Comparison of ENCODE assay signal across 9 mouse cellular contexts in the genomic region with DNA sequence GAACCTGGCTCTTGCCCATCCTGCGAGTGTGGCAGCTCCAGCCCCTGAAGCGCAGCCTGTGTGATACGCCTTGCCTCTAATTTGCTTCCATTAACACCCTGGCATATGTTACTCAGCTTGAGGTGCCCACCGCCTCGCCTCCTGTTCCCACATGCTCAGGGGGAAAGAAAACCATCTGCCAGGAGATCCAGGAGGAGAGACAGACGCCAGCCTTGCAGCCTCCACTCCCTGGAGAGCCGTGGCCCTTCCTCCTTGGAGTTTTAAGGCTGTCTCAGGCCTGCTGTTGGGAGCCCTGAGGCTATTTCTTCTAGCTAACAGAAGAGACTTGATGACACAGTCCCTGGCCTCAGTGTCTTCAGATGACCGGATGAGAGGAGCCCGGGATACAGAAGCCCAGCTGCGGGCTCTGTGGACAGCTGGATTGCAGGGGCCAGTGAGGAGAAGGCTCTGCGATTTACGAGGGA. TPM values are rescaled to one million over a fixed set of nuclear protein-coding genes. Genes with fewer than 3 reads are reported as not detected.
DNase-seq lines count a peak whose midpoint lies in the region; ATAC-seq and TF ChIP-seq lines count a peak whose summit lies in the region.
"Had no signal": no experiment of that assay in that cellular context is flagged by ENCODE, and none has a peak within 500 bp of the region (broad histone marks: within the 10 kb centered on the region; RNA-seq: fewer than 3 reads in every experiment).

No protein-coding gene starts in this region.

- WGBS in neural tube, embryonic 11.5 days, result 28% methylated on average over 12 of the region's 12 CpGs
- 38% methylated on average over 12 of the region's 12 CpGs for WGBS in intestine, embryonic 14.5 days
- 17% methylated on average over 12 of the region's 12 CpGs for WGBS in limb, embryonic 14.5 days
- WGBS in stomach, embryonic 14.5 days, result 48% methylated on average over 12 of the region's 12 CpGs

- ATAC-seq in neural tube, embryonic 11.5 days (ENCODE audit: insufficient read depth, low FRiP score, low TSS enrichment), result 0 out of 2 replicates have a peak, but pooled peaks have one; percentile 49
- no peak for ATAC-seq in intestine, embryonic 14.5 days (replicated peaks; ENCODE audit: low FRiP score, low TSS enrichment, low read depth)
- no peak for ATAC-seq in limb, embryonic 14.5 days (ENCODE audit: low FRiP score, low read depth)
- no peak for ATAC-seq in stomach, embryonic 14.5 days (ENCODE audit: insufficient number of reproducible peaks, insufficient read depth, low FRiP score, low read depth)

- no peak overlapping the region for H3K4me2 ChIP-seq in neural tube, embryonic 11.5 days (ENCODE audit: low read depth)
- no peak overlapping the region for H3K4me2 ChIP-seq in intestine, embryonic 14.5 days (ENCODE audit: low read length)
- H3K4me2 ChIP-seq in limb, embryonic 14.5 days (replicated peaks; ENCODE audit: low read depth, low read length, severe bottlenecking), result no peak overlapping the region
- no peak overlapping the region for H3K4me2 ChIP-seq in stomach, embryonic 14.5 days (replicated peaks; ENCODE audit: low read depth, low read length)

- peaks cover 44% of the 10 kb centered on the region for H3K4me1 ChIP-seq in neural tube, embryonic 11.5 days (ENCODE audit: control insufficient read depth, insufficient read depth, low read length)
- H3K4me1 ChIP-seq in intestine, embryonic 14.5 days (replicated peaks; ENCODE audit: control insufficient read depth, insufficient read depth, low read length), result peaks cover 69% of the 10 kb centered on the region
- peaks cover 66% of the 10 kb centered on the region for H3K4me1 ChIP-seq in limb, embryonic 14.5 days (ENCODE audit: control insufficient read depth, insufficient read depth, low read length)
- peaks cover 53% of the 10 kb centered on the region for H3K4me1 ChIP-seq in stomach, embryonic 14.5 days (ENCODE audit: control insufficient read depth, insufficient read depth, low read length)

- no peaks in the 10 kb centered on the region for H3K27me3 ChIP-seq in neural tube, embryonic 11.5 days (ENCODE audit: control insufficient read depth, insufficient read depth, low read length)
- no peaks in the 10 kb centered on the region for H3K27me3 ChIP-seq in intestine, embryonic 14.5 days (replicated peaks; ENCODE audit: control insufficient read depth, insufficient read depth, low read length)
- H3K27me3 ChIP-seq in limb, embryonic 14.5 days (ENCODE audit: control insufficient read depth, insufficient read depth, low read length), result no peaks in the 10 kb centered on the region
- no peaks in the 10 kb centered on the region for H3K27me3 ChIP-seq in stomach, embryonic 14.5 days (ENCODE audit: control insufficient read depth, insufficient read depth, low read length)

- DNase-seq in neural tube, embryonic 11.5 days (ENCODE audit: low spot score), result peak; percentile 53
- no peak for DNase-seq in neural tube, embryonic 10.5 days (ENCODE audit: extremely low spot score, low spot score)
- peak; percentile 38 to 44 for DNase-seq in frontal cortex, postnatal 10 days (ENCODE audit: low spot score in 2 of 2)
- DNase-seq in intestine, embryonic 14.5 days (ENCODE audit: low spot score), result no peak
- peak; percentile 26 for DNase-seq in limb, embryonic 14.5 days (ENCODE audit: low spot score)
- no peak for DNase-seq in adrenal gland, adult 8-10 months
- DNase-seq in B cell, adult 2 months, result no peak

- TF ChIP-seq POLR2A in limb, embryonic 14.5 days (IDR thresholded peaks at IDR 0.05; ENCODE audit: borderline replicate concordance, extremely low read depth, insufficient read depth, insufficient read length), result no peak

- no peak overlapping the region for H3K4me3 ChIP-seq in neural tube, embryonic 11.5 days (ENCODE audit: low read depth, low read length)
- no peak overlapping the region for H3K4me3 ChIP-seq in intestine, embryonic 14.5 days (ENCODE audit: low read depth, low read length)
- no peak overlapping the region for H3K4me3 ChIP-seq in limb, embryonic 14.5 days (replicated peaks; ENCODE audit: low read length)
- H3K4me3 ChIP-seq in stomach, embryonic 14.5 days (ENCODE audit: low read depth, low read length), result no peak overlapping the region

- peak overlapping the region; percentile 58 for H3K27ac ChIP-seq in neural tube, embryonic 11.5 days (ENCODE audit: low read depth, low read length)
- H3K27ac ChIP-seq in intestine, embryonic 14.5 days (ENCODE audit: low read depth), result peak overlapping the region; percentile 78
- H3K27ac ChIP-seq in limb, embryonic 14.5 days (replicated peaks; ENCODE audit: low read depth, low read length), result peak overlapping the region; percentile 55
- peak overlapping the region; percentile 40; the same call in 1 of the 2 replicates for H3K27ac ChIP-seq in stomach, embryonic 14.5 days (ENCODE audit: low read length)

- no peaks in the 10 kb centered on the region for H3K9me3 ChIP-seq in neural tube, embryonic 11.5 days (ENCODE audit: control insufficient read depth, low read length)
- no peaks in the 10 kb centered on the region for H3K9me3 ChIP-seq in intestine, embryonic 14.5 days (ENCODE audit: control insufficient read depth, low read length)
- no peaks in the 10 kb centered on the region for H3K9me3 ChIP-seq in limb, embryonic 14.5 days (ENCODE audit: control insufficient read depth, low read length)
- H3K9me3 ChIP-seq in stomach, embryonic 14.5 days (ENCODE audit: control insufficient read depth, low read depth, low read length), result no peaks in the 10 kb centered on the region
- H3K9me3 ChIP-seq: G1E had no signal

- H3K36me3 ChIP-seq in neural tube, embryonic 11.5 days (ENCODE audit: control insufficient read depth, insufficient read depth, low read length), result no peaks in the 10 kb centered on the region
- 0 out of 2 replicates have a peak, but pooled peaks cover 3% of the 10 kb centered on the region for H3K36me3 ChIP-seq in intestine, embryonic 14.5 days (ENCODE audit: control insufficient read depth, insufficient read depth, low read length)
- no peaks in the 10 kb centered on the region for H3K36me3 ChIP-seq in limb, embryonic 14.5 days (ENCODE audit: control insufficient read depth, insufficient read depth, low read length)
- H3K36me3 ChIP-seq in stomach, embryonic 14.5 days (ENCODE audit: control insufficient read depth, insufficient read depth, low read length), result no peaks in the 10 kb centered on the region
- H3K36me3 ChIP-seq: G1E had no signal

- no peak overlapping the region for H3K9ac ChIP-seq in neural tube, embryonic 11.5 days (ENCODE audit: low read length)
- H3K9ac ChIP-seq in intestine, embryonic 14.5 days (ENCODE audit: low read length), result no peak overlapping the region
- H3K9ac ChIP-seq in limb, embryonic 14.5 days (ENCODE audit: low read depth, low read length, severe bottlenecking), result 0 out of 2 replicates have a peak overlapping the region, but pooled peaks have one; percentile 21
- H3K9ac ChIP-seq in stomach, embryonic 14.5 days (replicated peaks; ENCODE audit: low read depth, low read length), result no peak overlapping the region

RNA-seq across cellular contexts. Expression of gene Afap1, which starts 32.1 kb away (rescaled TPM):
- 57.8 and 61.8 TPM in 2 replicates for polyA plus RNA-seq in neural tube, embryonic 11.5 days (2014; fragmentation: Nextera tagmentation; extraction: Ambion mirVana)
- 18.8 and 23.0 TPM in 2 replicates for polyA plus RNA-seq in intestine, embryonic 14.5 days (2014; fragmentation: Nextera tagmentation; extraction: Ambion mirVana)
- polyA plus RNA-seq in limb, embryonic 14.5 days (2012; rRNA removed), result 20.4 and 25.6 TPM in 2 replicates
- polyA plus RNA-seq in limb, embryonic 14.5 days (2014; fragmentation: Nextera tagmentation; extraction: Ambion mirVana), result 19.5 and 21.6 TPM in 2 replicates
- polyA plus RNA-seq in stomach, embryonic 14.5 days (2014; fragmentation: Nextera tagmentation; extraction: Ambion mirVana), result 21.3 and 22.8 TPM in 2 replicates
- total RNA-seq in adrenal gland, adult 8-10 months (2022), result 10 to 100 TPM; 15.9 to 32.3 (median 22.7) TPM
- polyA plus RNA-seq: G1E had no signal

Comparison
In these comparisons a context has a peak if more than half of its experiments do, and no peak if none do; other contexts are left out.
1. DNase-seq: peak in neural tube, embryonic 11.5 days (single experiment), frontal cortex, postnatal 10 days (2 of 2) and limb, embryonic 14.5 days (single experiment); none in neural tube, embryonic 10.5 days (single experiment), intestine, embryonic 14.5 days (single experiment), adrenal gland, adult 8-10 months (single experiment) and B cell, adult 2 months (0 of 2).
2. Peak in every context shown above with its lines, with median percentiles within 50 percentile points of each other: H3K27ac ChIP-seq.